Mouse (Mus musculus) olfactory bulb, adult 2 months (tissue): Measurements from ENCODE around the gene Cep57l1.

Source experiments
- CTCF ChIP-seq: fragments of 200-500 bp; IDR thresholded peaks from 2 replicates; pipeline ENCODE4 v1.5.1; 2012; ENCODE audit warnings: low read depth, mild to moderate bottlenecking, low read length, moderate library complexity; ENCODE audit not compliant: insufficient read depth
- POLR2A ChIP-seq: fragments of 200-500 bp; IDR thresholded peaks from 2 replicates; pipeline ENCODE4 v1.6.1; 2012; ENCODE audit warnings: mild to moderate bottlenecking, low read depth, low read length, moderate library complexity; ENCODE audit not compliant: insufficient read depth

GRCm38 (mm10) chr10:41825996-41826395 is 16.3 kb upstream of the Cep57l1 start:
- TF ChIP-seq CTCF (no peak), POLR2A (no peak)
